Mouse (Mus musculus): ENCODE measurements at regions not wholly inside any gene's neighbourhood (a gene's known extent, or its start where the extent isn't known, plus 50 kb on each side); places are given as distances from the start of the nearest gene placed in this dataset.

GRCm38 (mm10) chr6:139391307-139391706, 110.5 kb downstream of the Rergl start:
- no peaks in the 10 kb centered on the region for H3K4me1 ChIP-seq (ENCODE audit: control insufficient read depth, insufficient read depth, low read length)
- no peak overlapping the region for H3K4me3 ChIP-seq (ENCODE audit: low read depth, low read length)
- no peak overlapping the region for H3K9ac ChIP-seq (ENCODE audit: low read depth, low read length)
- no peaks in the 10 kb centered on the region for H3K27me3 ChIP-seq (ENCODE audit: control insufficient read depth, insufficient read depth, low read depth, low read length)
- H3K36me3 ChIP-seq (ENCODE audit: control insufficient read depth, insufficient read depth, low read length): no peaks in the 10 kb centered on the region
- H3K9me3 ChIP-seq (replicated peaks; ENCODE audit: control insufficient read depth, low read length, poor library complexity, severe bottlenecking): no peaks in the 10 kb centered on the region
- peak overlapping the region; percentile 29; the same call in 1 of the 2 replicates for H3K4me2 ChIP-seq (ENCODE audit: low read length)
- H3K27ac ChIP-seq (ENCODE audit: low read length): no peak overlapping the region
- 5% methylated on average over 13 of the region's 13 CpGs for WGBS
- peak; percentile 82; the same call in 1 of the 2 replicates for ATAC-seq

GRCm38 (mm10) chr6:139350939-139351338, 150.8 kb downstream of the Rergl start:
- Histone ChIP-seq H3K9ac (ENCODE audit: low read depth, low read length) (no peak overlapping the region), H3K9me3 (replicated peaks; ENCODE audit: control insufficient read depth, low read length, poor library complexity, severe bottlenecking) (no peaks in the 10 kb centered on the region), H3K27ac (ENCODE audit: low read length) (no peak overlapping the region), H3K27me3 (ENCODE audit: control insufficient read depth, insufficient read depth, low read depth, low read length) (no peaks in the 10 kb centered on the region), H3K4me2 (ENCODE audit: low read length) (no peak overlapping the region), H3K4me1 (ENCODE audit: control insufficient read depth, insufficient read depth, low read length) (no peaks in the 10 kb centered on the region), H3K36me3 (ENCODE audit: control insufficient read depth, insufficient read depth, low read length) (no peaks in the 10 kb centered on the region), H3K4me3 (ENCODE audit: low read depth, low read length) (no peak overlapping the region)
- ATAC-seq: no peak
- whole genome bisulfite sequencing: 100% methylated on average over 2 of the region's 2 CpGs

- Histone ChIP-seq H3K36me3 (ENCODE audit: control insufficient read depth, insufficient read depth, low read length) (no peaks in the 10 kb centered on the region), H3K4me1 (ENCODE audit: control insufficient read depth, insufficient read depth, low read length) (no peaks in the 10 kb centered on the region), H3K9ac (ENCODE audit: low read depth, low read length) (no peak overlapping the region), H3K27me3 (ENCODE audit: control insufficient read depth, insufficient read depth, low read depth, low read length) (no peaks in the 10 kb centered on the region), H3K4me2 (ENCODE audit: low read length) (no peak overlapping the region), H3K9me3 (replicated peaks; ENCODE audit: control insufficient read depth, low read length, poor library complexity, severe bottlenecking) (no peaks in the 10 kb centered on the region), H3K4me3 (ENCODE audit: low read depth, low read length) (no peak overlapping the region), H3K27ac (ENCODE audit: low read length) (no peak overlapping the region)
- no peak for ATAC-seq
- WGBS: 88% methylated on average over 7 of the region's 7 CpGs
These were observed 176.6 kb downstream of the Rergl start for GRCm38 (mm10) chr6:139325226-139325625.

GRCm38 (mm10) chr6:139307651-139308050, 194.1 kb downstream of the Rergl start:
- no peak overlapping the region for H3K4me2 ChIP-seq (ENCODE audit: low read length)
- 24% methylated on average over 5 of the region's 5 CpGs for WGBS
- no peaks in the 10 kb centered on the region for H3K4me1 ChIP-seq (ENCODE audit: control insufficient read depth, insufficient read depth, low read length)
- no peak overlapping the region for H3K9ac ChIP-seq (ENCODE audit: low read depth, low read length)
- H3K9me3 ChIP-seq (replicated peaks; ENCODE audit: control insufficient read depth, low read length, poor library complexity, severe bottlenecking): no peaks in the 10 kb centered on the region
- H3K27ac ChIP-seq (ENCODE audit: low read length): no peak overlapping the region
- H3K36me3 ChIP-seq (ENCODE audit: control insufficient read depth, insufficient read depth, low read length): no peaks in the 10 kb centered on the region
- H3K27me3 ChIP-seq (ENCODE audit: control insufficient read depth, insufficient read depth, low read depth, low read length): no peaks in the 10 kb centered on the region
- ATAC-seq: peak; percentile 83
- no peak overlapping the region for H3K4me3 ChIP-seq (ENCODE audit: low read depth, low read length)

- Histone ChIP-seq H3K4me2 (ENCODE audit: low read length) (no peak overlapping the region), H3K27me3 (ENCODE audit: control insufficient read depth, insufficient read depth, low read depth, low read length) (no peaks in the 10 kb centered on the region), H3K9ac (ENCODE audit: low read depth, low read length) (no peak overlapping the region), H3K4me3 (ENCODE audit: low read depth, low read length) (no peak overlapping the region), H3K9me3 (replicated peaks; ENCODE audit: control insufficient read depth, low read length, poor library complexity, severe bottlenecking) (no peaks in the 10 kb centered on the region), H3K27ac (ENCODE audit: low read length) (no peak overlapping the region), H3K4me1 (ENCODE audit: control insufficient read depth, insufficient read depth, low read length) (no peaks in the 10 kb centered on the region), H3K36me3 (ENCODE audit: control insufficient read depth, insufficient read depth, low read length) (no peaks in the 10 kb centered on the region)
- ATAC-seq: no peak
- 77% methylated on average over 2 of the region's 2 CpGs for WGBS
These were observed 197.5 kb downstream of the Rergl start for GRCm38 (mm10) chr6:139304306-139304705.

- Histone ChIP-seq H3K27ac (ENCODE audit: low read length) (no peak overlapping the region), H3K36me3 (ENCODE audit: control insufficient read depth, insufficient read depth, low read length) (no peaks in the 10 kb centered on the region), H3K4me3 (ENCODE audit: low read depth, low read length) (no peak overlapping the region), H3K27me3 (ENCODE audit: control insufficient read depth, insufficient read depth, low read depth, low read length) (no peaks in the 10 kb centered on the region), H3K9me3 (replicated peaks; ENCODE audit: control insufficient read depth, low read length, poor library complexity, severe bottlenecking) (no peaks in the 10 kb centered on the region), H3K4me1 (ENCODE audit: control insufficient read depth, insufficient read depth, low read length) (no peaks in the 10 kb centered on the region), H3K4me2 (ENCODE audit: low read length) (no peak overlapping the region), H3K9ac (ENCODE audit: low read depth, low read length) (no peak overlapping the region)
- no peak for ATAC-seq
- 56% methylated on average over 2 of the region's 2 CpGs for WGBS
These were observed 206.1 kb downstream of the Rergl start for GRCm38 (mm10) chr6:139295701-139296100.

- Histone ChIP-seq H3K4me1 (ENCODE audit: control insufficient read depth, insufficient read depth, low read length) (no peaks in the 10 kb centered on the region), H3K36me3 (ENCODE audit: control insufficient read depth, insufficient read depth, low read length) (no peaks in the 10 kb centered on the region), H3K9me3 (replicated peaks; ENCODE audit: control insufficient read depth, low read length, poor library complexity, severe bottlenecking) (no peaks in the 10 kb centered on the region), H3K4me2 (ENCODE audit: low read length) (no peak overlapping the region), H3K9ac (ENCODE audit: low read depth, low read length) (no peak overlapping the region), H3K27ac (ENCODE audit: low read length) (no peak overlapping the region), H3K27me3 (ENCODE audit: control insufficient read depth, insufficient read depth, low read depth, low read length) (no peaks in the 10 kb centered on the region), H3K4me3 (ENCODE audit: low read depth, low read length) (no peak overlapping the region)
- peak; percentile 25; the same call in 1 of the 2 replicates for ATAC-seq
- WGBS: 63% methylated on average over 4 of the region's 4 CpGs
These were observed 222.7 kb downstream of the Rergl start for GRCm38 (mm10) chr6:139279093-139279492.

- WGBS: 63% methylated on average over 3 of the region's 3 CpGs
- ATAC-seq: no peak
- Histone ChIP-seq H3K27me3 (ENCODE audit: control insufficient read depth, insufficient read depth, low read depth, low read length) (no peaks in the 10 kb centered on the region), H3K4me3 (ENCODE audit: low read depth, low read length) (no peak overlapping the region), H3K9ac (ENCODE audit: low read depth, low read length) (no peak overlapping the region), H3K36me3 (ENCODE audit: control insufficient read depth, insufficient read depth, low read length) (no peaks in the 10 kb centered on the region), H3K27ac (ENCODE audit: low read length) (no peak overlapping the region), H3K9me3 (replicated peaks; ENCODE audit: control insufficient read depth, low read length, poor library complexity, severe bottlenecking) (no peaks in the 10 kb centered on the region), H3K4me2 (ENCODE audit: low read length) (no peak overlapping the region), H3K4me1 (ENCODE audit: control insufficient read depth, insufficient read depth, low read length) (no peaks in the 10 kb centered on the region)
These were observed 226.3 kb downstream of the Rergl start for GRCm38 (mm10) chr6:139275512-139275911.

- no peaks in the 10 kb centered on the region for H3K36me3 ChIP-seq (ENCODE audit: control insufficient read depth, insufficient read depth, low read length)
- H3K4me2 ChIP-seq (ENCODE audit: low read length): no peak overlapping the region
- 94% methylated on average over 4 of the region's 4 CpGs for WGBS
- H3K27ac ChIP-seq (ENCODE audit: low read length): no peak overlapping the region
- no peak for ATAC-seq
- H3K27me3 ChIP-seq (ENCODE audit: control insufficient read depth, insufficient read depth, low read depth, low read length): no peaks in the 10 kb centered on the region
- no peaks in the 10 kb centered on the region for H3K4me1 ChIP-seq (ENCODE audit: control insufficient read depth, insufficient read depth, low read length)
- no peak overlapping the region for H3K4me3 ChIP-seq (ENCODE audit: low read depth, low read length)
- H3K9me3 ChIP-seq (replicated peaks; ENCODE audit: control insufficient read depth, low read length, poor library complexity, severe bottlenecking): no peaks in the 10 kb centered on the region
- no peak overlapping the region for H3K9ac ChIP-seq (ENCODE audit: low read depth, low read length)
These were observed 248.1 kb downstream of the Rergl start for GRCm38 (mm10) chr6:139253704-139254103.

Measured in midbrain, embryonic 16.5 days (tissue).